Mouse (Mus musculus) heart, adult 18-20 months (tissue): Measurements from ENCODE around the gene Dhtkd1. TPM values are rescaled to one million over a fixed set of nuclear protein-coding genes. Genes with fewer than 3 reads are reported as not detected.

Experiments used
- total RNA-seq, 2 experiments: library from RNA; stranded (reverse); gene quantifications; 2 replicates each; pipeline ENCODE4 v1.2.3; 2021

Dhtkd1 gene
- total RNA-seq, 2 experiments from 2014 or later, result 4.2 to 5.1 TPM

Other genes starting within 250 kb of the Dhtkd1 start
- 1 to 10 TPM; 3.9 to 4.8 TPM for gene Camk1d, start 228.3 kb downstream of the Dhtkd1 start, total RNA-seq
- gene Nudt5, start 97.8 kb downstream of the Dhtkd1 start, total RNA-seq, result 10 to 100 TPM; 12.5 to 14.1 TPM
- 10 to 100 TPM; 90.1 to 98.7 TPM for gene Cdc123, start 97.6 kb downstream of the Dhtkd1 start, total RNA-seq
- not detected for gene Gm13199, start 79.9 kb downstream of the Dhtkd1 start, total RNA-seq
- 10 to 100 TPM; 10.2 to 11.0 TPM for gene Sec61a2, start 47.4 kb downstream of the Dhtkd1 start, total RNA-seq
- 10 to 100 TPM; 19.4 to 20.5 TPM for gene Upf2, start 8.7 kb upstream of the Dhtkd1 start, total RNA-seq
- gene Proser2, start 187.4 kb upstream of the Dhtkd1 start, total RNA-seq, result 10 to 100 TPM; 20.2 to 24.3 TPM